Mouse (Mus musculus): Measurements from ENCODE around the gene Igsf3.

DNA sequence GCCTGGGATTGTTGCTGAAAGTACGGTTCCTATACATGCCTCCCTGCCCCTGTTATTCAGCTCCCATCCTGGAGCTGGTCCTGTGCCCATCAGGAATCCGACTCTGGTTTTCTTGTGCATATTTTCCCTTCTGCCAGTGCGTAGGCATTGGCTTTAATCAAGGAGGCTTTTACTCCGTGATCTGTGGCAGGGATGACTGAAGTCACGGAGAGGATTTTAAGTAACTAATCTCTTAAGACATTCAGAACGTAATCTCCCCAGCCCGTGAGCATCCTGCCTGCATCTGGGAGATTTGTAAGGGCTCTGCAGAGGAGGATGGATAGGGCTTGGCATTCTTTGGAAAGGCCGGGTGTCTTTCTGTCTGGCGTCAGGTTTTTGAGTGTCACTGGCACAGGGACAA is 13.6 kb downstream of the Igsf3 start:
- TF ChIP-seq EP300 (IDR thresholded peaks at IDR 0.05; ENCODE audit: low read depth in 1 of 2, low read length in 2 of 2) (no peak), CTCF (IDR thresholded peaks at IDR 0.05 in 2 of 3, conservative IDR thresholded peaks at IDR 0.05 in 1 of 3; ENCODE audit: control insufficient read depth in 1 of 3, insufficient read depth in 1 of 3, low read depth in 2 of 3, low read length in 3 of 3, poor library complexity in 1 of 3, severe bottlenecking in 1 of 3) (no peak)
